Mouse (Mus musculus) kidney, postnatal 0 days (tissue): Measurements from ENCODE around the gene Pnrc2. TPM values are rescaled to one million over a fixed set of nuclear protein-coding genes. Genes with fewer than 3 reads are reported as not detected.

Source experiments
- ATAC-seq: fragments of 200-750 bp; cut with Nextera tagmentation; replicated peaks from 2 replicates; pipeline ENCODE4 v1.8.0; 2017; ENCODE audit warnings: low read depth, moderate number of reproducible peaks, moderate TSS enrichment, moderate library complexity; ENCODE audit not compliant: low FRiP score
- DNase-seq: peaks from one replicate; pipeline ENCODE4 v3.0.0-alpha.2; 2016; ENCODE audit warnings: low spot score
- H3K27ac ChIP-seq: fragments of 300-500 bp; sonication (generic); 2 replicates; pipeline ENCODE4 v1.5.1; 2014; ENCODE audit warnings: mild to moderate bottlenecking
- H3K27me3 ChIP-seq: fragments of 300-500 bp; sonication (generic); 2 replicates; pipeline ENCODE4 v1.6.1; 2014; ENCODE audit warnings: low read length, mixed read lengths; ENCODE audit not compliant: insufficient read depth
- H3K36me3 ChIP-seq: fragments of 300-500 bp; sonication (generic); 2 replicates; pipeline ENCODE4 v1.6.1; 2014; ENCODE audit warnings: low read length, mixed read lengths; ENCODE audit not compliant: insufficient read depth
- H3K4me1 ChIP-seq: fragments of 300-500 bp; sonication (generic); replicated peaks from 2 replicates; pipeline ENCODE4 v1.6.1; 2014; ENCODE audit warnings: antibody characterized with exemption, low read length, mixed read lengths; ENCODE audit not compliant: insufficient read depth
- H3K4me2 ChIP-seq: fragments of 300-500 bp; sonication (generic); 2 replicates; pipeline ENCODE4 v1.6.1; 2014; ENCODE audit warnings: mild to moderate bottlenecking, low read length, moderate library complexity, mixed read lengths
- H3K4me3 ChIP-seq: fragments of 300-500 bp; sonication (generic); replicated peaks from 2 replicates; pipeline ENCODE4 v1.5.1; 2014; ENCODE audit warnings: low read depth, low read length
- H3K9ac ChIP-seq: fragments of 300-500 bp; sonication (generic); 2 replicates; pipeline ENCODE4 v1.6.1; 2014; ENCODE audit warnings: low read depth, low read length
- H3K9me3 ChIP-seq: fragments of 300-500 bp; sonication (generic); replicated peaks from 2 replicates; pipeline ENCODE4 v1.6.1; 2016; ENCODE audit warnings: low read length, inconsistent platforms, mixed read lengths
- CTCF ChIP-seq: IDR thresholded peaks from 2 replicates; pipeline ENCODE4 v1.5.1; 2016; ENCODE audit warnings: antibody characterized with exemption, low read depth, mild to moderate bottlenecking, moderate library complexity
- WGBS: fragments of 180-500 bp; shearing (Covaris S2); extraction: QIAGEN DNeasy Blood & Tissue Kit; methylation state at CpG from one replicate; pipeline ENCODE4 v1.1.7; 2014; 5-methylcytosine and 5-hydroxymethylcytosine counted together
- polyA plus RNA-seq: library from polyadenylated mRNA; unstranded; fragments of >200 nt; fragmentation: Nextera tagmentation; extraction: Ambion mirVana; gene quantifications from 2 replicates; pipeline ENCODE4 v1.2.1, GENCODE M21; 2015

The Pnrc2 gene
- polyA plus RNA-seq, 1 experiment from 2014 or later = 190 TPM

DNA sequence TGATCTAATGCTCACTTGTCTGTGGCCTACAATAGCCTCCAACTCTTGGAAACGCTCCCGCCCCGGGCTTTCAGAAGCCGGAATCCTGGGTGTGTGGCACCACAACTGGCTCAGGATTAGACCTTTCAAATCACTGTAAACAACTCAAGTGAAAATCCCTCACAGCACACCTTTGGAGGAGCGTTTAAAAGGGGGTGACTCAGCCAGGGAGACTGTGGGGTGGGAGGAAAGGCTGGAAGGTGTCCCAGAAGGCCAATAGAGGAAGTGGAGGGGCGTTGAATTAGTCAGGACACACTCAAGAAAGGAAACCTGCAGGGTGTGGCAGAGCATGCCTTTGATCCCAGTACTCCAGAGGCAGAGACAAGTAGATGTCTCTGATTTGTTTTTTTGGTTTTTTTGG is 29.2 kb downstream of the Pnrc2 start:
- Histone ChIP-seq H3K9ac (no peak overlapping the region), H3K27me3 (no peaks in the 10 kb centered on the region), H3K4me2 (no peak overlapping the region), H3K4me3 (no peak overlapping the region), H3K27ac (no peak overlapping the region), H3K36me3 (no peaks in the 10 kb centered on the region), H3K4me1 (no peaks in the 10 kb centered on the region), H3K9me3 (no peaks in the 10 kb centered on the region)
- TF ChIP-seq CTCF = no peak
- DNase-seq (no peak), ATAC-seq (no peak)
- WGBS = 75% methylated on average over 6 of the region's 6 CpGs

DNA sequence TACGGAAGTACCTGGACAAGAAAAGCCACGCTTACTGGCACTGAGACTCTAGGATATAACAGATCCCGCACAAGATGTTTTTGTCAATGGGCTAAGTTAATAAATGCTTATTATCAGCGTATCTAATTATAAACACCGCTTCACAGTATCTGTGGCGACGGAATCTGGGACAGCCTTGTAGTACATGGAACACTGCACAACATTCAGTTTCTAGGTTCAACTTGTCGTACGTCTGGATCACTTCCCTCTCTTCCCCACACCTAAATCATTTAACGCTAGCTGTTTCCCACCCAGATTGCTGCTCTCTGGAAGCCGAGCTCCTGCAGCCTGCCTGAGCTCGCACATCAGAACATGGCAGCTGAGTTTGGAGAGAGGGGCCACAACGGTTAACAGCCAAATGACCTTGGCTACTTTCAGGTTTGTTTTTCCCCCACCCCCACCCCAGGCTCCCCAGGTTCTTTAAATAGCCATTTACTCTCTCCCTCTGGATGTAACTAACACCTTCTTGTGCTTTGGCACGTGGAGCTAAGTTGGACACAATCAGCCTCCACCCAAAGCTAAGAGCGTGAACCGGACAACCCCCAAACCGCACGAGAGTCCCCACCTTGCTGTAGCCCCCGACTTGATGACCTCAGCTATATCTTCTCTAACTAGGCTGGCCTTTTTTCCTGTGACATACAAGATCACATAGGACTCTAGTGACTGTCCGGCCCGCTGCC is 34.2 kb downstream of the Pnrc2 start:
- no peaks in the 10 kb centered on the region for H3K27me3 ChIP-seq
- no peak overlapping the region for H3K9ac ChIP-seq
- ATAC-seq (no peak), DNase-seq (no peak)
- no peak overlapping the region for H3K4me2 ChIP-seq
- H3K4me3 ChIP-seq = no peak overlapping the region
- 0 out of 2 replicates have a peak overlapping the region, but pooled peaks have one; percentile 4 for H3K27ac ChIP-seq
- WGBS = 57% methylated on average over 21 of the region's 21 CpGs
- TF ChIP-seq CTCF = no peak
- H3K36me3 ChIP-seq = no peaks in the 10 kb centered on the region
- H3K4me1 ChIP-seq = no peaks in the 10 kb centered on the region
- H3K9me3 ChIP-seq = no peaks in the 10 kb centered on the region

DNA sequence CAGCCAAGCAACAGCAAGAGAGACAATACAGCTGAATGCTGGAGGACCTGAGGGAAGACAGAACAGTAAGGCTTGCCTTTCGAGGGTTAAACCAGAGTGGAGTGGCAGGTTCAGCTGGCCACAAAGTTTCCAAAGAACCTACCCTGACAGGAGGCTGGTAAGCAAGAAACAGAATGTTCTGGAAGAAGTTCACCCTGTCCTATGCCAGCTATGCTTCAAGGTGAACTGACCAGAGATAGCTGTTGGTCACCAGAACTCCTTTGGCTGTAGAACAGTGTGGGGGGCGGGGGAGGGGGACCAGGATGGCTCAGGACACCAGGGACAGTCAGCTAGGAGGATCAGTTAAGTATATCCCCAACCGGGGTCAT is 34.7 kb downstream of the Pnrc2 start:
- H3K27me3 ChIP-seq = no peaks in the 10 kb centered on the region
- H3K27ac ChIP-seq = no peak overlapping the region
- no peaks in the 10 kb centered on the region for H3K9me3 ChIP-seq
- no peak for TF ChIP-seq CTCF
- no peaks in the 10 kb centered on the region for H3K36me3 ChIP-seq
- 0 out of 2 replicates have a peak, but pooled peaks cover 1% of the 10 kb centered on the region for H3K4me1 ChIP-seq
- whole genome bisulfite sequencing = 86% methylated on average over 3 of the region's 3 CpGs
- DNase-seq = no peak
- H3K4me2 ChIP-seq = no peak overlapping the region
- ATAC-seq = no peak
- H3K4me3 ChIP-seq = no peak overlapping the region
- H3K9ac ChIP-seq = no peak overlapping the region

GRCm38 (mm10) chr4:135834124-135834717 is 39.4 kb downstream of the Pnrc2 start:
- no peaks in the 10 kb centered on the region for H3K9me3 ChIP-seq
- no peak overlapping the region for H3K9ac ChIP-seq
- no peak for TF ChIP-seq CTCF
- ATAC-seq = peak; percentile 34; the same call in 1 of the 2 replicates
- WGBS = 82% methylated on average over 8 of the region's 8 CpGs
- no peak overlapping the region for H3K4me3 ChIP-seq
- H3K27ac ChIP-seq = no peak overlapping the region
- no peak for DNase-seq
- H3K4me2 ChIP-seq = no peak overlapping the region
- no peaks in the 10 kb centered on the region for H3K27me3 ChIP-seq
- H3K36me3 ChIP-seq = no peaks in the 10 kb centered on the region
- H3K4me1 ChIP-seq = peaks cover 5% of the 10 kb centered on the region

DNA sequence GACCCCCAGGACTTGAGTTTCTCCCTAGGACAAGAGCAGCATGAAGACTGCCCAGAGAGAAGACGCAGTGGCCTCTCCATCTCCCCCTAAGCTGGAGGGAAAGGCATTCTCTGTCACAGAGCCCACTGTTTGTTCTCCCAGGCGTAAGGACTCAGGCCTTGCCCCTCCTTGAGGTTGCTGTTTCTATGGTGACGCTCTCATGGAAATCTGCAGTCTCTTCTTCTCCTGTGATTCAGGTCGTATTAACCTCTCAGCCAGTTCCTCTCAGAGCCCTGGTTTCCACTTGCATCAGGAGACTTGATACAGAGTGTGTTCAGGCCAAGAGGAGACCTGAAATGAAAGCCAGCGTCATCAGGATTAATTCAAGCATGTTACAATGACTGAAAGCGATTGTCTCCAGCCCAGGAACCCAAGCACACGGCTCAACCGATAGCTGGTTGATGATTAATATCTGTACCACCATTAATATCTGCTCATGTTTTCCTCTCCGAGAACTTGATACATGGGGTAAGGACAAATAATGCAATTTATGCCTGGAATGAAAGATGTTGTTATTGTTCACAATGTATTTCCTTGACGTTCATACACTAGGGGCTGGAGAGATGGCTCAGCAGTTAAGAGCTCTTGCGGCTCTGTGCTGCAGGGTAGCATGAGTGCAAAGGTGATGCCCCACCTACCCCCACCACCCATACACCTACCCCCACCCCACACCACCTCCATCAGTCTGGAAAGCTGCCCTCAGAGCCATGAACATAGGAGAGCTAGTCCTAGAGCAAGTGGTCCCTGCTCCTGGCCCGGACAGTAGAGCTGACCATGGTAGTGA is 40.1 kb downstream of the Pnrc2 start:
- no peaks in the 10 kb centered on the region for H3K27me3 ChIP-seq
- ATAC-seq (0 out of 2 replicates have a peak, but pooled peaks have one; percentile 19), DNase-seq (no peak)
- H3K9me3 ChIP-seq = no peaks in the 10 kb centered on the region
- H3K4me3 ChIP-seq = no peak overlapping the region
- H3K4me2 ChIP-seq = no peak overlapping the region
- H3K36me3 ChIP-seq = no peaks in the 10 kb centered on the region
- TF ChIP-seq CTCF = no peak
- 0 out of 2 replicates have a peak overlapping the region, but pooled peaks have one; percentile 3 for H3K27ac ChIP-seq
- no peak overlapping the region for H3K9ac ChIP-seq
- H3K4me1 ChIP-seq = peaks cover 12% of the 10 kb centered on the region
- WGBS = 54% methylated on average over 12 of the region's 12 CpGs

- no peaks in the 10 kb centered on the region for H3K9me3 ChIP-seq
- TF ChIP-seq CTCF = no peak
- H3K27me3 ChIP-seq = no peaks in the 10 kb centered on the region
- H3K4me1 ChIP-seq = peaks cover 15% of the 10 kb centered on the region
- no peak overlapping the region for H3K4me2 ChIP-seq
- H3K27ac ChIP-seq = peak overlapping the region; percentile 54
- no peaks in the 10 kb centered on the region for H3K36me3 ChIP-seq
- H3K9ac ChIP-seq = no peak overlapping the region
- no peak for DNase-seq
- ATAC-seq = no peak; the same call in 1 of the 2 replicates
- 55% methylated on average over 11 of the region's 11 CpGs for WGBS
- no peak overlapping the region for H3K4me3 ChIP-seq
Observed at GRCm38 (mm10) chr4:135832070-135832469, 41.6 kb downstream of the Pnrc2 start.
